Mouse (Mus musculus) small intestine, adult 10 weeks (tissue): ENCODE data around the gene Sh2d5. TPM values are rescaled to one million over a fixed set of nuclear protein-coding genes. Genes with fewer than 3 reads are reported as not detected.

Experiments used
- polyA plus RNA-seq: library from polyadenylated mRNA; stranded (reverse); fragments of 350-450 nt; fragmentation: Illumina TruSeq; extraction: RNeasy Lipid Tissue Mini Kit (QIAGEN cat#74804); gene quantifications from one replicate; pipeline ENCODE4 v1.2.3, GENCODE M21; 2014; ENCODE audit warnings: low replicate concordance

Sh2d5 gene
- not detected for polyA plus RNA-seq

GRCm38 (mm10) chr4:138250088-138250960, at the start of gene Sh2d5, which contains the start of gene Kif17:
Sh2d5 (plus strand) TSS chr4:138250403.
Kif17 (plus strand) TSS chr4:138250435.

GRCm38 (mm10) chr4:138216200-138216890, 33.9 kb upstream of the Sh2d5 start, which contains the start of gene Hp1bp3:
Hp1bp3 (plus strand) TSS chr4:138216296.

DNA sequence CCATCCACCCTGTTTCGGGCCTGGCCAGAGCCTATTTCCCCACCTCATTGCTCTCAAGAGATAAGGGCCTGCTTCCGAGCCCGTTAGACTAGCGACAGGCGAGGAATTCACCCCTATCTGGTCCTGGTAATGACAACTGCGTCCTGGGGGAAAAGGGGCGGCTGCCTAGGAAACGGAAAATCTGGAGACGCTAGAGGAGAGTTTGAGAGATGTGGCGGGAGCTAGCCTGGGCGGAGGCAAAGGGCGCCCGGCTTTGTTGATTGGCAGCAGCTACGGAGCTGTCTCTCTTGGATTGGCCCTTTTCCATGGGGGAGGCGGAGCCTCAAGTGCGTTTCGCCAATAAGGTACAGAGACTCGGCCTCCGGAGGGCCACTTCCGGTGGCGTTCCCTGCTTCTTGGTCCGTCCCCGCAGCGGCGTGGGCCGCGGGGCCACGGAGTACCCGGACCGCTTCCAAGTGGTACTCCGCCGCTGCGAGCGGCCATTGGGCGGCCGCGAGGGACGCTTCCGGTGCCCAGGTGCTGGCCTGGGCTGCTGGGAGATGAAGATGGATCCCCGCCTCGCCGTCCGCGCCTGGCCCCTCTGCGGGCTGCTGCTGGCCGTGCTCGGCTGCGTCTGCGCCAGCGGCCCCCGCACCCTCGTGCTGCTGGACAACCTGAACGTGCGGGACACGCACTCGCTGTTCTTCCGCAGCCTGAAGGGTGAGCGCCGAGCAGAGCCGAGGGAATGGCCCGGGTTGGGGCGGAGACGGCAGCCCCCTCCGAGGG, 54.3 kb downstream of the Sh2d5 start, which contains the start of gene Ddost:
Ddost (plus strand) TSS at position 391 of the 765 bp plus-strand sequence.

Other genes with a start within 250 kb of the Sh2d5 start
- 73.7 TPM for gene Hp1bp3, start 34.1 kb upstream of the Sh2d5 start, polyA plus RNA-seq
- not detected for gene Kif17, start within 50 bp of the Sh2d5 start, polyA plus RNA-seq
- 6.3 TPM for gene Ddost, start 54.3 kb downstream of the Sh2d5 start, polyA plus RNA-seq
- gene Pink1, start 75.9 kb downstream of the Sh2d5 start, polyA plus RNA-seq: 56.0 TPM
- gene Cda, start 117.6 kb downstream of the Sh2d5 start, polyA plus RNA-seq: 5.1 TPM
- not detected for gene Fam43b, start 146.1 kb downstream of the Sh2d5 start, polyA plus RNA-seq
- gene Mul1, start 184.3 kb downstream of the Sh2d5 start, polyA plus RNA-seq: 3.6 TPM
- gene Camk2n1, start 203.9 kb downstream of the Sh2d5 start, polyA plus RNA-seq: 49.8 TPM